Mouse (Mus musculus) heart, adult 18-20 months (tissue): ENCODE measurements around the gene Mfn2. TPM values are rescaled to one million over a fixed set of nuclear protein-coding genes. Genes with fewer than 3 reads are reported as not detected.
A peak's percentile ranks its signal among the peaks of the same experiment; 100 is the strongest.

Experiments
- DNase-seq, 2 experiments: peaks; one replicate each; pipeline ENCODE4 v3.0.0; 2021 to 2022; ENCODE audit warnings: mixed read lengths in 1 of 2
- total RNA-seq, 2 experiments: library from RNA; stranded (reverse); gene quantifications; 2 replicates each; pipeline ENCODE4 v1.2.3; 2021

The Mfn2 gene
- total RNA-seq, 2 experiments from 2014 or later = 623 to 655 TPM

GRCm38 (mm10) chr4:147918459-147919121, 14.1 kb upstream of the Mfn2 start:
- DNase-seq = peak; percentile 44 to 80

- DNase-seq = peak; percentile 44 to 53
Observed at GRCm38 (mm10) chr4:147909486-147909885, 5.0 kb upstream of the Mfn2 start.

- DNase-seq = peak in 1 of 2 experiments; percentile 37
Observed at GRCm38 (mm10) chr4:147906230-147906629, 1.7 kb upstream of the Mfn2 start.

- no peak for DNase-seq
Observed at GRCm38 (mm10) chr4:147905090-147905659, 671 bp upstream of the Mfn2 start.

GRCm38 (mm10) chr4:147903601-147904000, 903 bp downstream of the Mfn2 start:
- peak in 1 of 2 experiments; percentile 54 for DNase-seq

- peak; percentile 45 to 50 for DNase-seq
Observed at GRCm38 (mm10) chr4:147902906-147903500, 1.5 kb downstream of the Mfn2 start.

- peak; percentile 62 to 65 for DNase-seq
Observed at GRCm38 (mm10) chr4:147900452-147900851, 4.1 kb downstream of the Mfn2 start.

GRCm38 (mm10) chr4:147897348-147897747, 7.2 kb downstream of the Mfn2 start:
- DNase-seq = peak; percentile 64 to 83

GRCm38 (mm10) chr4:147896411-147896810, 8.1 kb downstream of the Mfn2 start:
- DNase-seq = peak in 1 of 2 experiments; percentile 36

GRCm38 (mm10) chr4:147895815-147896330, 8.6 kb downstream of the Mfn2 start:
- DNase-seq = no peak

GRCm38 (mm10) chr4:147890341-147890740, 14.2 kb downstream of the Mfn2 start:
- peak; percentile 40 to 45 for DNase-seq

GRCm38 (mm10) chr4:147888237-147888636, 16.3 kb downstream of the Mfn2 start:
- DNase-seq = peak in 1 of 2 experiments; percentile 41

GRCm38 (mm10) chr4:147887277-147887676, 17.2 kb downstream of the Mfn2 start:
- DNase-seq = no peak

GRCm38 (mm10) chr4:147886158-147886557, 18.3 kb downstream of the Mfn2 start:
- no peak for DNase-seq

- peak in 1 of 2 experiments; percentile 45 for DNase-seq
Observed at GRCm38 (mm10) chr4:147884138-147884537, 20.4 kb downstream of the Mfn2 start.

GRCm38 (mm10) chr4:147883041-147883440, 21.5 kb downstream of the Mfn2 start:
- no peak for DNase-seq

- no peak for DNase-seq
Observed at GRCm38 (mm10) chr4:147881792-147882191, 22.7 kb downstream of the Mfn2 start.

GRCm38 (mm10) chr4:147879865-147880264, 24.6 kb downstream of the Mfn2 start:
- no peak for DNase-seq

GRCm38 (mm10) chr4:147879456-147879855, 25.0 kb downstream of the Mfn2 start:
- DNase-seq = no peak

GRCm38 (mm10) chr4:147878537-147878936, 26.0 kb downstream of the Mfn2 start:
- no peak for DNase-seq

GRCm38 (mm10) chr4:147875852-147876575, 28.5 kb downstream of the Mfn2 start:
- DNase-seq = no peak

- DNase-seq = peak in 1 of 2 experiments; percentile 32
Observed at GRCm38 (mm10) chr4:147869238-147869637, 35.3 kb downstream of the Mfn2 start.
